Mouse (Mus musculus) MEL (cell line): ENCODE measurements around the gene Zdhhc13. TPM values are rescaled to one million over a fixed set of nuclear protein-coding genes. Genes with fewer than 3 reads are reported as not detected.

Experiments used
- DNase-seq: peaks from one replicate; pipeline ENCODE4 v3.0.0; 2011; ENCODE audit warnings: low read depth, low spot score
- H3K27ac ChIP-seq: 2 replicates; pipeline ENCODE4 v1.5.1; 2012; ENCODE audit warnings: low read depth, mild to moderate bottlenecking, control low read depth, low read length, moderate library complexity; ENCODE audit not compliant: control insufficient read depth
- H3K27me3 ChIP-seq, 2 experiments: fragments of 150-350 bp in 1 of 2; sonication (generic) in 1 of 2; 2 replicates each; pipeline ENCODE4 v1.6.1; 2012; ENCODE audit warnings: low read length in 2 of 2, mild to moderate bottlenecking in 2 of 2, improper control_type of control experiment in 1 of 2, moderate library complexity in 1 of 2; ENCODE audit not compliant: insufficient read depth in 2 of 2, control insufficient read depth in 1 of 2
- H3K36me3 ChIP-seq, 2 experiments: 2 replicates each; pipeline ENCODE4 v1.6.1; 2012 to 2014; ENCODE audit warnings: low read length in 2 of 2, improper control_type of control experiment in 1 of 2, inconsistent platforms in 1 of 2, mild to moderate bottlenecking in 1 of 2; ENCODE audit not compliant: insufficient read depth in 2 of 2, control insufficient read depth in 1 of 2
- H3K4me1 ChIP-seq, 2 experiments: fragments of 150-350 bp in 1 of 2; sonication (generic) in 1 of 2; 2 replicates each; pipeline ENCODE4 v1.6.1; 2012; ENCODE audit warnings: low read length in 2 of 2, improper control_type of control experiment in 1 of 2, mild to moderate bottlenecking in 1 of 2; ENCODE audit not compliant: insufficient read depth in 2 of 2, control insufficient read depth in 1 of 2
- H3K4me3 ChIP-seq, 2 experiments: fragments of 150-350 bp in 1 of 2; sonication (generic) in 1 of 2; 2 replicates each; pipeline ENCODE4 v1.5.1; 2012; ENCODE audit warnings: low read depth in 2 of 2, low read length in 2 of 2, mild to moderate bottlenecking in 2 of 2, moderate library complexity in 2 of 2, control low read depth in 1 of 2, improper control_type of control experiment in 1 of 2; ENCODE audit not compliant: control insufficient read depth in 1 of 2, insufficient read depth in 1 of 2
- H3K79me2 ChIP-seq: 2 replicates; pipeline ENCODE4 v1.6.1; 2012; ENCODE audit warnings: mild to moderate bottlenecking, low read length, moderate library complexity; ENCODE audit not compliant: control insufficient read depth, poor library complexity, insufficient read depth
- H3K9ac ChIP-seq: 2 replicates; pipeline ENCODE4 v1.6.1; 2012; ENCODE audit warnings: low read depth, mild to moderate bottlenecking, control low read depth, low read length, moderate library complexity; ENCODE audit not compliant: control insufficient read depth, poor library complexity, severe bottlenecking
- H3K9me3 ChIP-seq: fragments of 150-350 bp; sonication (generic); replicated peaks from 2 replicates; pipeline ENCODE4 v1.6.1; 2012; ENCODE audit warnings: mild to moderate bottlenecking, low read length, improper control_type of control experiment, moderate library complexity; ENCODE audit not compliant: insufficient read depth
- CHD1 ChIP-seq: IDR thresholded peaks from 2 replicates; pipeline ENCODE4 v1.6.1; 2012; ENCODE audit warnings: low read depth, mild to moderate bottlenecking, inconsistent platforms, low read length, improper control_type of control experiment
- ELF1 ChIP-seq: IDR thresholded peaks from 2 replicates; pipeline ENCODE4 v1.6.1; 2014; ENCODE audit warnings: low read depth, mild to moderate bottlenecking, inconsistent platforms, low read length, improper control_type of control experiment, moderate library complexity
- ETS1 ChIP-seq: IDR thresholded peaks from 2 replicates; pipeline ENCODE4 v1.6.1; 2012; ENCODE audit warnings: low read depth, mild to moderate bottlenecking, inconsistent platforms, low read length, improper control_type of control experiment, moderate library complexity
- HCFC1 ChIP-seq: IDR thresholded peaks from 2 replicates; pipeline ENCODE4 v1.6.1; 2012; ENCODE audit warnings: low read depth, mild to moderate bottlenecking, inconsistent platforms, low read length, improper control_type of control experiment, moderate library complexity
- JUND ChIP-seq: IDR thresholded peaks from 2 replicates; pipeline ENCODE4 v1.6.1; 2011; ENCODE audit warnings: low read depth, mild to moderate bottlenecking, improper control_type of control experiment, low read length
- KAT2A ChIP-seq: conservative IDR thresholded peaks from 2 replicates; pipeline ENCODE4 v1.6.1; 2012; ENCODE audit warnings: low read depth, low read length, improper control_type of control experiment, inconsistent platforms
- MAZ ChIP-seq: IDR thresholded peaks from 2 replicates; pipeline ENCODE4 v1.6.1; 2012; ENCODE audit warnings: low read depth, mild to moderate bottlenecking, inconsistent platforms, low read length, improper control_type of control experiment
- MEF2A ChIP-seq: IDR thresholded peaks from 2 replicates; pipeline ENCODE4 v1.6.1; 2014; ENCODE audit warnings: low read depth, mild to moderate bottlenecking, inconsistent platforms, low read length, improper control_type of control experiment; ENCODE audit not compliant: poor library complexity, insufficient replicate concordance, severe bottlenecking; ENCODE audit errors: extremely low read depth
- MXI1 ChIP-seq: IDR thresholded peaks from 2 replicates; pipeline ENCODE4 v1.6.1; 2011; ENCODE audit warnings: mild to moderate bottlenecking, low read depth, low read length, improper control_type of control experiment
- MYC ChIP-seq: IDR thresholded peaks from 2 replicates; pipeline ENCODE4 v1.6.1; 2011; ENCODE audit warnings: low read depth, mild to moderate bottlenecking, low read length, improper control_type of control experiment, moderate library complexity
- NELFE ChIP-seq: IDR thresholded peaks from 2 replicates; pipeline ENCODE4 v1.6.1; 2011; ENCODE audit warnings: low read depth, low read length, improper control_type of control experiment
- NRF1 ChIP-seq: IDR thresholded peaks from 2 replicates; pipeline ENCODE4 v1.6.1; 2014; ENCODE audit warnings: low read depth, mild to moderate bottlenecking, inconsistent platforms, low read length, improper control_type of control experiment, moderate library complexity; ENCODE audit not compliant: poor library complexity, insufficient read depth, severe bottlenecking
- RCOR1 ChIP-seq: IDR thresholded peaks from 2 replicates; pipeline ENCODE4 v1.6.1; 2012; ENCODE audit warnings: low read depth, mild to moderate bottlenecking, inconsistent platforms, low read length, improper control_type of control experiment
- SIN3A ChIP-seq: IDR thresholded peaks from 2 replicates; pipeline ENCODE4 v1.6.1; 2012; ENCODE audit warnings: low read length, improper control_type of control experiment, inconsistent platforms
- SMC3 ChIP-seq: IDR thresholded peaks from 2 replicates; pipeline ENCODE4 v1.6.1; 2011; ENCODE audit warnings: low read depth, low read length, improper control_type of control experiment
- TAL1 ChIP-seq: IDR thresholded peaks from 2 replicates; pipeline ENCODE4 v1.6.1; 2012; ENCODE audit warnings: mild to moderate bottlenecking, inconsistent platforms, low read length, moderate library complexity, mixed read lengths
- TBP ChIP-seq: IDR thresholded peaks from 2 replicates; pipeline ENCODE4 v1.8.0; 2011; ENCODE audit warnings: low read depth, low read length, improper control_type of control experiment
- TCF12 ChIP-seq: IDR thresholded peaks from 2 replicates; pipeline ENCODE4 v1.6.1; 2014; ENCODE audit warnings: low read depth, mild to moderate bottlenecking, inconsistent platforms, low read length, improper control_type of control experiment, moderate library complexity
- USF1 ChIP-seq: IDR thresholded peaks from 2 replicates; pipeline ENCODE4 v1.6.1; 2014; ENCODE audit warnings: low read depth, mild to moderate bottlenecking, inconsistent platforms, low read length, improper control_type of control experiment, moderate library complexity
- USF2 ChIP-seq, 2 experiments: IDR thresholded peaks; 2 replicates each; pipeline ENCODE4 v1.6.1; 2011 to 2012; ENCODE audit warnings: improper control_type of control experiment in 2 of 2, low read length in 2 of 2, borderline replicate concordance in 1 of 2, inconsistent platforms in 1 of 2, low read depth in 1 of 2, mild to moderate bottlenecking in 1 of 2; ENCODE audit not compliant: insufficient read depth in 1 of 2
- ZKSCAN1 ChIP-seq: IDR thresholded peaks from 2 replicates; pipeline ENCODE4 v1.6.1; 2012; ENCODE audit warnings: low read depth, mild to moderate bottlenecking, inconsistent platforms, low read length, improper control_type of control experiment, moderate library complexity
- polyA plus RNA-seq, 2 experiments: library from polyadenylated mRNA; stranded (reverse) in 1 of 2; unstranded in 1 of 2; fragments of >175 nt in 1 of 2; fragments of >200 nt in 1 of 2; gene quantifications; 2 replicates each; pipeline versions ENCODE4 v1.2.1 to v1.2.4; 2012; ENCODE audit warnings: low replicate concordance in 2 of 2, low read depth in 1 of 2; ENCODE audit not compliant: insufficient read length in 2 of 2, insufficient read depth in 1 of 2, missing spikeins in 1 of 2
- total RNA-seq: library from RNA; depleted of rRNA; stranded (reverse); fragments of 300-350 nt; gene quantifications from 2 replicates; pipeline ENCODE4 v1.2.3, GENCODE M21; 2012

Zdhhc13 gene
- total and polyA plus RNA-seq, 3 experiments = 32.8 to 46.1 TPM; not detected in 1

- H3K9me3 ChIP-seq = no peaks in the 10 kb centered on the region
- peaks cover 5 to 9% of the 10 kb centered on the region in 2 experiments for H3K27me3 ChIP-seq
- H3K4me1 ChIP-seq = no peaks in the 10 kb centered on the region
- no peak overlapping the region for H3K4me3 ChIP-seq
- TF ChIP-seq TAL1 (no peak), NRF1 (no peak), TBP (no peak), ETS1 (no peak), SMC3 (no peak), MEF2A (no peak), TCF12 (no peak), JUND (no peak), ZKSCAN1 (no peak), MAZ (no peak), MYC (no peak), SIN3A (no peak), MXI1 (no peak), USF2 (IDR thresholded peaks at IDR 0.05; ENCODE audit: borderline replicate concordance in 1 of 2, insufficient read depth in 1 of 2, low read depth in 1 of 2, low read length in 2 of 2) (no peak), HCFC1 (no peak), ELF1 (no peak)
- no peaks in the 10 kb centered on the region for H3K36me3 ChIP-seq
- DNase-seq = no peak
- H3K9ac ChIP-seq = no peak overlapping the region
- no peak overlapping the region for H3K27ac ChIP-seq
- H3K79me2 ChIP-seq = no peaks in the 10 kb centered on the region
Observed at GRCm38 (mm10) chr7:48762721-48763120, 26.1 kb upstream of the Zdhhc13 start.

- TF ChIP-seq MEF2A (no peak), ETS1 (no peak), NRF1 (no peak), TAL1 (no peak), NELFE (no peak), USF1 (no peak), USF2 (IDR thresholded peaks at IDR 0.05; ENCODE audit: borderline replicate concordance in 1 of 2, insufficient read depth in 1 of 2, low read depth in 1 of 2, low read length in 2 of 2) (no peak), RCOR1 (no peak), KAT2A (no peak), CHD1 (no peak), TCF12 (no peak), SMC3 (no peak)
- Histone ChIP-seq H3K36me3 (no peaks in the 10 kb centered on the region), H3K4me1 (no peaks in the 10 kb centered on the region), H3K79me2 (no peaks in the 10 kb centered on the region), H3K27ac (no peak overlapping the region), H3K9ac (no peak overlapping the region), H3K4me3 (no peak overlapping the region), H3K9me3 (no peaks in the 10 kb centered on the region), H3K27me3 (peaks cover 3 to 5% of the 10 kb centered on the region in 2 experiments; a peak in 3 of 4 replicates)
- DNase-seq = no peak
Observed at GRCm38 (mm10) chr7:48765959-48766358, 22.8 kb upstream of the Zdhhc13 start.
